Mouse (Mus musculus): ENCODE data around the gene Hnrnpk.
"Not testable (repeated sequence)": the region's sequence is repeated elsewhere in the genome, so short reads cannot be mapped to it uniquely, and the experiment has no call there.

The Hnrnpk gene

GRCm38 (mm10) chr13:58389324-58389951 is 13.7 kb downstream of the Hnrnpk start:
- no peak for DNase-seq (ENCODE audit: inconsistent ontology term)

GRCm38 (mm10) chr13:58388379-58388778 is 14.8 kb downstream of the Hnrnpk start:
- DNase-seq (ENCODE audit: inconsistent ontology term) = no peak

- peak; percentile 24 for DNase-seq (ENCODE audit: inconsistent ontology term)
These were observed 15.2 kb downstream of the Hnrnpk start for GRCm38 (mm10) chr13:58387948-58388347.

- DNase-seq (ENCODE audit: inconsistent ontology term) = no peak
These were observed 17.6 kb downstream of the Hnrnpk start for GRCm38 (mm10) chr13:58385547-58385920.

- DNase-seq (ENCODE audit: inconsistent ontology term) = peak; percentile 68
These were observed 18.2 kb downstream of the Hnrnpk start, which contains the start of gene 2210016F16Rik for GRCm38 (mm10) chr13:58384779-58385546. Gene 2210016F16Rik, minus strand, starts transcription at chr13:58385225.

GRCm38 (mm10) chr13:58384371-58384770 is 18.8 kb downstream of the Hnrnpk start:
- DNase-seq (ENCODE audit: inconsistent ontology term) = no peak

- no peak for DNase-seq (ENCODE audit: inconsistent ontology term)
These were observed 30.0 kb downstream of the Hnrnpk start for GRCm38 (mm10) chr13:58373153-58373470.

GRCm38 (mm10) chr13:58372278-58373152 is 30.6 kb downstream of the Hnrnpk start:
- no peak for DNase-seq (ENCODE audit: inconsistent ontology term)

- DNase-seq (ENCODE audit: inconsistent ontology term) = no peak
These were observed 34.3 kb downstream of the Hnrnpk start for GRCm38 (mm10) chr13:58368835-58369234.

GRCm38 (mm10) chr13:58367641-58368040 is 35.5 kb downstream of the Hnrnpk start:
- DNase-seq (ENCODE audit: inconsistent ontology term) = no peak

- no peak for DNase-seq (ENCODE audit: inconsistent ontology term)
These were observed 36.8 kb downstream of the Hnrnpk start for GRCm38 (mm10) chr13:58366373-58366772.

GRCm38 (mm10) chr13:58365179-58365578 is 38.0 kb downstream of the Hnrnpk start:
- not testable (repeated sequence) for DNase-seq (ENCODE audit: inconsistent ontology term)

GRCm38 (mm10) chr13:58364353-58365175 is 38.6 kb downstream of the Hnrnpk start:
- DNase-seq (ENCODE audit: inconsistent ontology term) = no peak

GRCm38 (mm10) chr13:58359304-58359653 is 43.9 kb downstream of the Hnrnpk start:
- no peak for DNase-seq (ENCODE audit: inconsistent ontology term)

- DNase-seq (ENCODE audit: inconsistent ontology term) = peak; percentile 95
These were observed 44.4 kb downstream of the Hnrnpk start, which contains the start of gene Kif27 for GRCm38 (mm10) chr13:58358629-58359303. Gene Kif27, minus strand, starts transcription at chr13:58359122.

GRCm38 (mm10) chr13:58352996-58353395 is 50.1 kb downstream of the Hnrnpk start:
- DNase-seq (ENCODE audit: inconsistent ontology term) = no peak

- no peak for DNase-seq (ENCODE audit: inconsistent ontology term)
These were observed 52.5 kb downstream of the Hnrnpk start for GRCm38 (mm10) chr13:58350606-58351005.

- DNase-seq (ENCODE audit: inconsistent ontology term) = no peak
These were observed 58.6 kb downstream of the Hnrnpk start for GRCm38 (mm10) chr13:58344505-58344904.
